In genomic region chr13:110882661-110883172, GRCm38 (mm10) we compare ENCODE assay signal across 8 mouse cellular contexts.
DNase-seq lines count a peak whose midpoint lies in the region; ATAC-seq and TF ChIP-seq lines count a peak whose summit lies in the region.
"Had no signal": no experiment of that assay in that cellular context is flagged by ENCODE, and none has a peak within 500 bp of the region (broad histone marks: within the 10 kb centered on the region; RNA-seq: fewer than 3 reads in every experiment).

No protein-coding gene starts in this region.

- TF ChIP-seq CTCF in kidney, postnatal 0 days (IDR thresholded peaks at IDR 0.05; ENCODE audit: low read depth), result no peak
- TF ChIP-seq CTCF in embryonic fibroblast, embryonic 13.5 days (IDR thresholded peaks at IDR 0.05; ENCODE audit: borderline replicate concordance, insufficient read depth, low read length), result no peak

- no peak for TF ChIP-seq POLR2A in embryonic fibroblast, embryonic 13.5 days (IDR thresholded peaks at IDR 0.05; ENCODE audit: low read depth, low read length)

- no peaks in the 10 kb centered on the region for H3K4me1 ChIP-seq in kidney, postnatal 0 days (replicated peaks; ENCODE audit: insufficient read depth, low read length)
- H3K4me1 ChIP-seq in embryonic fibroblast, embryonic 13.5 days (ENCODE audit: control insufficient read depth, insufficient read depth, low read length), result peaks cover 12% of the 10 kb centered on the region; the same call in 1 of the 2 replicates
- H3K4me1 ChIP-seq: liver, embryonic 15.5 days had no signal

- H3K27me3 ChIP-seq in kidney, postnatal 0 days (ENCODE audit: insufficient read depth, low read length), result no peaks in the 10 kb centered on the region
- H3K27me3 ChIP-seq: liver, embryonic 15.5 days had no signal

- H3K27ac ChIP-seq in kidney, postnatal 0 days, result no peak overlapping the region
- peak overlapping the region; percentile 69 for H3K27ac ChIP-seq in embryonic fibroblast, embryonic 13.5 days (ENCODE audit: insufficient read depth, low read length)
- H3K27ac ChIP-seq: liver, embryonic 15.5 days had no signal

- peak; percentile 29 for DNase-seq in kidney, postnatal 0 days (ENCODE audit: low spot score)
- DNase-seq in kidney, adult 11 months, result no peak
- DNase-seq in layer of hippocampus, adult 18-20 months (ENCODE audit: low spot score in 2 of 2), result peak; percentile 66 to 81
- DNase-seq in right cerebral cortex, postnatal 14 days, result peak; percentile 23
- no peak for DNase-seq in spleen, adult 18-20 months
- DNase-seq in kidney, adult 9 months, result no peak

- no peak for ATAC-seq in kidney, postnatal 0 days (replicated peaks; ENCODE audit: low FRiP score, low read depth)

- no peaks in the 10 kb centered on the region for H3K36me3 ChIP-seq in kidney, postnatal 0 days (ENCODE audit: insufficient read depth, low read length)
- H3K36me3 ChIP-seq: liver, embryonic 15.5 days had no signal

- H3K4me3 ChIP-seq in kidney, postnatal 0 days (replicated peaks; ENCODE audit: low read depth, low read length), result no peak overlapping the region
- no peak overlapping the region for H3K4me3 ChIP-seq in embryonic fibroblast, embryonic 13.5 days (ENCODE audit: insufficient read depth, low read length)
- H3K4me3 ChIP-seq: liver, embryonic 15.5 days had no signal

- H3K4me2 ChIP-seq in kidney, postnatal 0 days (ENCODE audit: low read length), result peak overlapping the region; percentile 14; the same call in 1 of the 2 replicates
- H3K4me2 ChIP-seq: liver, embryonic 15.5 days had no signal

- 22% methylated on average over 10 of the region's 10 CpGs for WGBS in kidney, postnatal 0 days

- H3K9me3 ChIP-seq in kidney, postnatal 0 days (replicated peaks; ENCODE audit: low read length), result no peaks in the 10 kb centered on the region
- H3K9me3 ChIP-seq: liver, embryonic 15.5 days had no signal

- no peak overlapping the region for H3K9ac ChIP-seq in kidney, postnatal 0 days (ENCODE audit: low read depth, low read length)
- H3K9ac ChIP-seq: liver, embryonic 15.5 days had no signal

Comparison
In these comparisons a context has a peak if more than half of its experiments do, and no peak if none do; other contexts are left out.
1. DNase-seq: peak in kidney, postnatal 0 days (single experiment), layer of hippocampus, adult 18-20 months (2 of 2) and right cerebral cortex, postnatal 14 days (single experiment); none in kidney, adult 11 months (single experiment), spleen, adult 18-20 months (0 of 2) and kidney, adult 9 months (single experiment).